Mouse (Mus musculus) brain, embryonic 14.5 days (tissue): ENCODE data around the gene Baz2b.

Experiments
- CTCF ChIP-seq: fragments of 200-500 bp; IDR thresholded peaks from 2 replicates; pipeline ENCODE4 v1.5.1; 2012; ENCODE audit warnings: inconsistent platforms, mild to moderate bottlenecking, moderate library complexity, borderline replicate concordance; ENCODE audit not compliant: insufficient read depth, insufficient read length; ENCODE audit errors: extremely low read depth
- POLR2A ChIP-seq: fragments of 200-500 bp; IDR thresholded peaks from 2 replicates; pipeline ENCODE4 v1.6.1; 2012; ENCODE audit warnings: mild to moderate bottlenecking, inconsistent platforms, borderline replicate concordance; ENCODE audit not compliant: poor library complexity, insufficient read depth, insufficient read length, severe bottlenecking; ENCODE audit errors: extremely low read depth

DNA sequence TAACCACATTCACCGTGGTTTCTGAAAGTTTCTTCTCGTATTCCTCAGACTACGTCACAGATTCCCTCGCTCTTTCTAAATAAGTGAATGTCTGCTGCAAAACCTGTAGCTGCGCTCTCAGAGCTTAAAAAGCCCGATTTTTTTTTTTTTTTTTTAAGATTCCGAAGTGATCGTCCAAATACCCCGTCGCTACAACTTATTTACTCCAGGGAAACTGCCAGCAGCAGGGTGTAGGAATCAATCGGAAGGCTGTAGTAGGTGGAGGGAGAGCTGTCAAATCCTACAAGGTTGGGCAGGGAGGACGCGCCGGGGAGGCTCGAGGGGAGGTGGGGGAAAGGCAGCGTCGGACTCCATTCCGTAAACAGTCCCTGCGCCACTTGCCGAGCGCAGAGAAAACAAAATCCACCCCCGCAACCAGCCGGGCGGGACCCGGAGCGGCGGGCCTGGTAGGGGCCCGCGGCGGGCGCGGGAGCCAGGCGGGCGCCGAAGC, 472 bp downstream of the Baz2b start:
- no peak for TF ChIP-seq CTCF
- TF ChIP-seq POLR2A, result no peak
